Mouse (Mus musculus) neural tube, embryonic 13.5 days (tissue): ENCODE measurements at regions not wholly inside any gene's neighbourhood (a gene's known extent, or its start where the extent isn't known, plus 50 kb on each side); places are given as distances from the start of the nearest gene placed in this dataset.
A peak's percentile ranks its signal among the peaks of the same experiment; 100 is the strongest.

Experiments
- ATAC-seq: fragments of 200-750 bp; cut with Nextera tagmentation; 2 replicates; pipeline ENCODE4 v1.8.0; 2017; ENCODE audit warnings: low read depth, mild to moderate bottlenecking, moderate TSS enrichment, moderate library complexity
- H3K27ac ChIP-seq: fragments of 300-500 bp; sonication (generic); replicated peaks from 2 replicates; pipeline ENCODE4 v1.5.1; 2015; ENCODE audit warnings: moderate library complexity, mild to moderate bottlenecking, inconsistent platforms
- H3K27me3 ChIP-seq: fragments of 300-500 bp; sonication (generic); 2 replicates; pipeline ENCODE4 v1.6.1; 2015; ENCODE audit warnings: mild to moderate bottlenecking, inconsistent platforms
- H3K36me3 ChIP-seq: fragments of 300-500 bp; sonication (generic); 2 replicates; pipeline ENCODE4 v1.6.1; 2015; ENCODE audit warnings: mild to moderate bottlenecking, inconsistent platforms
- H3K4me1 ChIP-seq: fragments of 300-500 bp; sonication (generic); replicated peaks from 2 replicates; pipeline ENCODE4 v1.6.1; 2015; ENCODE audit warnings: inconsistent platforms
- H3K4me2 ChIP-seq: fragments of 300-500 bp; sonication (generic); 2 replicates; pipeline ENCODE4 v1.6.1; 2015; ENCODE audit warnings: inconsistent platforms, mild to moderate bottlenecking, moderate library complexity
- H3K4me3 ChIP-seq: fragments of 300-500 bp; sonication (generic); 2 replicates; pipeline ENCODE4 v1.5.1; 2015; ENCODE audit warnings: mild to moderate bottlenecking, inconsistent platforms
- H3K9ac ChIP-seq: fragments of 300-500 bp; sonication (generic); 2 replicates; pipeline ENCODE4 v1.6.1; 2015; ENCODE audit warnings: moderate library complexity, mild to moderate bottlenecking, inconsistent platforms
- H3K9me3 ChIP-seq: fragments of 300-500 bp; sonication (generic); 2 replicates; pipeline ENCODE4 v1.6.1; 2016; ENCODE audit warnings: inconsistent platforms
- WGBS: fragments of 180-500 bp; shearing (Covaris S2); methylation state at CpG from one replicate; pipeline ENCODE4 v1.1.7; 2015; 5-methylcytosine and 5-hydroxymethylcytosine counted together

DNA sequence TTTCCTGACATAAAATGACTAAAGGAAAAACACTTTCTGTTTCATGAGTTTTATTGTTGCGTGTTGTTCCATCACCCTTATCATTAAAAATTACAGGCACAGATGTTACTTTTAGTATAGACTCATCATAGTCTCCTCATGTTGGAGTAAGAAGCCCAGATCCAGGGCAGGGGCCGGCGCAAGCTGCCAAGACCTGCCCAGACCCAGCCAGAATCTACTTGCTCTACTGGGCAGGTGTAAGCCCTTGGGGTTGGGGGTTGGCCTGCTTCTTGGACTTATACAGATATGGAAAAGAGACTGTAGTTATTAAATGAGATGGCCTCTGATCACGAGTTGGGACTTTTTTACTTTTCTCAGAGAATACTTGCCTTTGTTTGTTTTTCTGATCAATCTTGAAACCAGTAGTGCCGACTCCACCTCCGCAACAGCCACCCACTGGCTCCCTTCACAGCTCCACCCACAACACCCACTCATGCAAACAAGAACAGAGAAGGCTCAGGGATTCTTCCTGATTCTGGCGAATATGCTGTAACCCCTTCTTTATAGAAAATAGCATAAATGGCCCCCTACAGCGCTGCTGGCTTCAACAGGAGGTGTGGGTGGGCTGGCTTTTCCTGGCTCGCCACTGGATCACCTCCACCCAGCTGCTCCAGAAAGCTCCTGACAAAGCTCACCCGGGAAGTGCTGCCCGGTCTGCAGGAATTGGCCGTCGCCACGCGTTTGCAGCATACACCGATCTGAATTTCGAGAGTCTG is 689.9 kb upstream of the Car8 start:
- Histone ChIP-seq H3K4me3 (no peak overlapping the region), H3K4me1 (peaks cover 14% of the 10 kb centered on the region), H3K9ac (no peak overlapping the region), H3K27ac (no peak overlapping the region), H3K9me3 (no peaks in the 10 kb centered on the region), H3K36me3 (no peaks in the 10 kb centered on the region), H3K4me2 (no peak overlapping the region), H3K27me3 (no peaks in the 10 kb centered on the region)
- ATAC-seq, result no peak
- 71% methylated on average over 17 of the region's 17 CpGs for WGBS

DNA sequence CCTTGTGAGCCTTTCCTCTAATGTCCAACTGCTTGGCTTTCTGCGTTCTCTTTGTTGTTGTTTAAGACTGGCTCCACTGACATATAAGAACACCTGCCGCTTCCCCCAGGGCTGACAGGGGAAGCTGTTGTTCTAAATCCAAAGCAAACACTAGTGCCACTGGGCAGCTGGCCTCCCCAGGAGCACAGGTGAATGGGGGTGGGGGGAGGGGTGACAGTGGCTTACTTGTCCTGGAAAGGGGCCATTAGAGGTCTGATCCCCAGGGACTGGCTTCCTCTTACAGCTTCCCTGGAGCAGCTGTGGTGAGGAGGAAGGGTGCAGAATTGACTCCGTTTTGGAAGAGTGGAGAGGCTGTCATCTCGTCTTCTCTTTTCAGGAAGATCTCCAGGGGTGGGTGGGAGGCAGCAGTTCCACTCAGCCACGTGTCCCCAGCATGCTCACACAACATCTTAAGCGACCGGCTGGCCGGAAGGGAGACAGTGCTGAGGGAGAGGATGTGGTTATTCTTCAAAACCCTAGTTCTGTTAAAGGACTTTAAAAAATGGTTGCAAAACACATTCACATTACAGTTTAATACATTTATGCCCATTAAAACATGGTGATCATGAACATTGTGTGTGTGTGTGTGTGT is 688.5 kb upstream of the Car8 start:
- no peak for ATAC-seq
- no peaks in the 10 kb centered on the region for H3K36me3 ChIP-seq
- no peak overlapping the region for H3K27ac ChIP-seq
- H3K9ac ChIP-seq, result no peak overlapping the region
- H3K27me3 ChIP-seq, result no peaks in the 10 kb centered on the region
- H3K4me1 ChIP-seq, result peaks cover 23% of the 10 kb centered on the region
- H3K9me3 ChIP-seq, result no peaks in the 10 kb centered on the region
- H3K4me2 ChIP-seq, result no peak overlapping the region
- H3K4me3 ChIP-seq, result no peak overlapping the region
- WGBS, result 39% methylated on average over 8 of the region's 8 CpGs

DNA sequence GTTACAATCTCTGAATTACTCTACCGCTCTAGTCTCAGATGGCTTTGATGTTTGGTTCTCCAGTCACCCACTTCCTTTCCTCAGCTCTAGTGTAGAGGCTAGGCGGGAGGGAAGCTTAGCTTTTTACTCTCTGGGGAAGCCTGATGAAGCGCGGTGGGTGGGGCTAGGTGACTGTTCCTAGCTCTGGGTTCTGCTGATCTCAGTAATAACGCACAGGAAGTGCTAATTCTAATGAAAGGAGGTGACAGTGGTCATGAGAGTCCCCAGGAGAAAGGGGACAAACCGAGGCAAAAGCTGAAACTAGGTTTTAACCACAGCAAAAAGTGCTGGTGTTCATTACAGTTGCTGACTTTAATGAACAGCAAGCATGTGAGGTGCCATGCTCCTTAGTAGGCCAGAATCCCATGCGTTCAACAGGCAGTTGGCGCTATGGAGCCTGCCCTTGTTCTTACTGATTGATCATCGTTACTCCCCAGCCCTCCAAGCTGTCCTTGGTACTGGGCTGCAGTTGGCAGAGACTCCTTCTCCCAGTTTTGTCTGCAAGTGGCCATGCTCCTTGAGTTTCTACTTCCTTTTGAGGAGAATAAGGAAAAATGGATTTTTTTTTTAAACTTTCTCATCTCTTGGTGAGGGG is 687.9 kb upstream of the Car8 start:
- 53% methylated on average over 9 of the region's 9 CpGs for WGBS
- H3K9me3 ChIP-seq, result no peaks in the 10 kb centered on the region
- no peak overlapping the region for H3K27ac ChIP-seq
- no peak overlapping the region for H3K9ac ChIP-seq
- no peak overlapping the region for H3K4me3 ChIP-seq
- H3K27me3 ChIP-seq, result no peaks in the 10 kb centered on the region
- no peaks in the 10 kb centered on the region for H3K36me3 ChIP-seq
- ATAC-seq, result no peak
- H3K4me2 ChIP-seq, result no peak overlapping the region
- peaks cover 30% of the 10 kb centered on the region for H3K4me1 ChIP-seq

DNA sequence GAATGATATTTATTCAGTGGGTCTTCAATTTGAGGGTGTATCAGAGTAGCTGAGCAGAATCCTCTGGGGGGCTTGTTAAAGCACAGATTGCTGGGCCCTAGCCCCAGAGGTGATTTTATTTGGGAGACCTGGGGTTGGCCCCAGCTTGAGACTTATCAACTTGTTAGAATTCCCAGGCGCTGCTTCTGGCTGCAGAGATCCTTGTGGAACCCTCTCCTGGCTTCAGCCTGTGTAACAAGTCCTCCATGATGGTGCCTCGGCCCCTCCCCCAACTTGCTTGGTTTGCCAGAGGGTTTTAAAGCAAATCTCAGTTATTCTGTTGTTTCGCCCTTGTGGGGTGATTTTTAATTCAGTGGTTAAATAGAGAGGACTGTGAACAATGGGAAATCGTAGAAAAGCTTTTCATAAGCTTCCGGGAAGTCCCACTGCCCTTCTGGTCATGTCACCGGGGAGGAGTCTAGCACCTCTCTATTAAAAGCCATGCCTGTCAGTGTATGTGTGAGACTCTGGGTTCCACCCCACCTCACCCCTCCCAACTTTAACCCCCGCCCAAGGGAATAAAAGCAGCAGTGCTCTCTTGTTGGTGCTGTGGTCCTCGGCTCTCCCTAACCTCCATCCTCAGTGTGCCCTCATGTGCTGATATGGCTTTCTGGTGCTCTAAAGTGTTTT is 684.0 kb upstream of the Car8 start:
- no peaks in the 10 kb centered on the region for H3K9me3 ChIP-seq
- H3K27ac ChIP-seq, result no peak overlapping the region
- no peak for ATAC-seq
- WGBS, result 41% methylated on average over 8 of the region's 8 CpGs
- H3K4me3 ChIP-seq, result no peak overlapping the region
- no peak overlapping the region for H3K4me2 ChIP-seq
- H3K4me1 ChIP-seq, result peaks cover 52% of the 10 kb centered on the region
- no peaks in the 10 kb centered on the region for H3K27me3 ChIP-seq
- H3K36me3 ChIP-seq, result no peaks in the 10 kb centered on the region
- H3K9ac ChIP-seq, result no peak overlapping the region

DNA sequence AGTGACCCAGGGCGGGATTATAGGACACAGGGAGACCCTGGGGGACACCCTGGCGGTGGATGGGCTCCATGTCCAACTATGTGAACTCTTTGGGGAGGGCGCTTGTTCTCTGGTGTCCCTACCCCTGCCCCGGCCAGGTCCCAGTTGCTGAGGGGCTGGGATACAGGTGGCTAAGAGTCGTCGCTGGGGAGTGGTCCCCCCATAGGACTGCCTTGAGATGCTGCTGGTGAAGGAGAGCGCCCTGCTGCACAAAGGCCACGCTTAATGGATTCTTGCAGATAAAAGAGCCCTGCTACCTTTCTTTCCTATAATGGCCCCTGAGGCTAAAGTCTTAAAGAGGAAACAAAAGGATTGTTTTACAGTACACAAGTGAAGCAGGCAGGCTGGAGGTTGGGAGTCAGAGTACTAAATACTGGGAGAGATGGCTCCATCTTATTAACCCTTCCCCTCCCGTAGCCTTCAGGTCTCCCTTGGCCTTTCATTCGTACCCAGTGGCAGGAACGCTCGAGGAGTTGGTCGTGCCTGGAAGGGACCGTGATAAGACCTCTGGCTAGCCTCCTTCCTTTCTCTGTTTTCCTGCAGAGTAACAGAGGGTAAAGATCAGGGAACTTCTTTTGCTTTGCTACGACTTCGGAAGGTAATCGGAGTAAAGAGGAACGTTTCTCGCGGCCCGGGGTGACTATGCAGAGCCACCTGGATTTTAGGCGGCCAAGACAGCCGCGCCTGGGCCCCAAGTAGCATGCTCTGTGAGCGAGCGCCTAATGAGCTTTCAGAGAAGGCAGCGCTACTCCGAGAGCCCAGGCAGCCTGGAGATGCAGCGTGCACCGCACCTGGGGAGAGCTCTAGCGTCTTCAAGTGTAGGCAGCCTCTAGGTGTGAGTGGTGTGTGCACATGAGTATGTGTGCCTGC is 682.9 kb upstream of the Car8 start:
- H3K9ac ChIP-seq, result peak overlapping the region; percentile 59
- H3K9me3 ChIP-seq, result no peaks in the 10 kb centered on the region
- H3K27me3 ChIP-seq, result no peaks in the 10 kb centered on the region
- H3K4me3 ChIP-seq, result peak overlapping the region; percentile 8; the same call in 1 of the 2 replicates
- H3K4me2 ChIP-seq, result peak overlapping the region; percentile 50
- WGBS, result 6% methylated on average over 31 of the region's 31 CpGs
- no peaks in the 10 kb centered on the region for H3K36me3 ChIP-seq
- peak; percentile 41 for ATAC-seq
- peaks cover 41% of the 10 kb centered on the region for H3K4me1 ChIP-seq
- H3K27ac ChIP-seq, result no peak overlapping the region; the same call in 1 of the 2 replicates

DNA sequence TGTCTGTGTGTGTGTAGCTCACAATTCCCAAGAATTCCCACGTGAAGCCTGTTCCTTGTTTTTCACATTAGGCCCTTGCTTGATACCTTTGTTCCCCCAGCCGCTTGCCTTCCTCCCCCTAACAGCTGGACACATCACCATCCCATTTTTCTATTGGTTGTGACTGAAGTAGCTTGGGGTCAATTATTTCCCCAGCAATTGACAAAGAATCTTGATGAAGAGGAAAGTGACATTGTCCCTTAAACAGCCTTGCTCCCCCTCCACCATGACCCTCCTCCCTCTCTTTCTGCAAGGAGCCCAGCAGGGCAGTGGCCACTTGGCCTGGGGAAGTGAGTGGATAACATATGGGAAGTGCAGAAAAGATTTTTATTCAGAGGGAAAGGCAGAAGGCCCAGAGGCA is 681.5 kb upstream of the Car8 start:
- no peaks in the 10 kb centered on the region for H3K27me3 ChIP-seq
- H3K4me3 ChIP-seq, result no peak overlapping the region
- H3K9ac ChIP-seq, result no peak overlapping the region
- H3K4me1 ChIP-seq, result peaks cover 50% of the 10 kb centered on the region
- no peak for ATAC-seq
- no peaks in the 10 kb centered on the region for H3K9me3 ChIP-seq
- 13% methylated on average over 2 of the region's 2 CpGs for WGBS
- H3K27ac ChIP-seq, result no peak overlapping the region
- H3K36me3 ChIP-seq, result no peaks in the 10 kb centered on the region
- no peak overlapping the region for H3K4me2 ChIP-seq

DNA sequence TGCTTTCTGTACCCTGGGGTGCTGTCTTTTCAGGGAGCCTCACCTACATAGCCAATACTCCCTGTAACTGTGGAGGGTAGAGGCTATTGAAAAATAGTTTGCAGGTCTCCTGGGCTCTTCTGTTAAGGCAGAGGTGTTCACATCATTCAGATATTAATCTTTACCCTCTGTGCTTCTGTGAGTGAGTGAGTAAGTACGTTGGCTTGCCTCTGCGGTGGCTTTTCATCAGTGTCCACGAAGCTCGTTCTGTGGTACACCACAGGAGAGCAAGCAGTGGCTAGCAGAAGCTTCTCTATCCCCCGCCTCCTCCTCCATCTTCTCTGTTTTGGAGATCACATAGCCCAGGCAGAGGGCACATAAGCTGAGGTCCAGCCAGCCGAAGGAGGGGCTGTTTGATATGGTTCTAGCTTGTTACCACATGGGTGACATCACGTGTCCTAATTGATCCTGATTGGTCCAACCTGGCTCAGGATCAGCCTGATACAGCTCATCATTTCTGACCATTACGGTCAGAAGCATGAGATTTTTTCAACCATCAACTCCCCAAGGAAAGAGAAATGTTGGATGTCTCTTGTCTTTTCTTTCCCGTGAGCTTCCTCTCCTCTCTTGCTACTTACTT is 680.6 kb upstream of the Car8 start:
- Histone ChIP-seq H3K4me1 (peaks cover 59% of the 10 kb centered on the region), H3K4me2 (no peak overlapping the region), H3K9me3 (no peaks in the 10 kb centered on the region), H3K27me3 (no peaks in the 10 kb centered on the region), H3K9ac (no peak overlapping the region), H3K4me3 (no peak overlapping the region), H3K36me3 (no peaks in the 10 kb centered on the region), H3K27ac (no peak overlapping the region)
- 71% methylated on average over 9 of the region's 9 CpGs for WGBS
- ATAC-seq, result no peak
